Mouse (Mus musculus): ENCODE measurements at regions not wholly inside any gene's neighbourhood (a gene's known extent, or its start where the extent isn't known, plus 50 kb on each side); places are given as distances from the start of the nearest gene placed in this dataset.
A peak's percentile ranks its signal among the peaks of the same experiment; 100 is the strongest.

DNA sequence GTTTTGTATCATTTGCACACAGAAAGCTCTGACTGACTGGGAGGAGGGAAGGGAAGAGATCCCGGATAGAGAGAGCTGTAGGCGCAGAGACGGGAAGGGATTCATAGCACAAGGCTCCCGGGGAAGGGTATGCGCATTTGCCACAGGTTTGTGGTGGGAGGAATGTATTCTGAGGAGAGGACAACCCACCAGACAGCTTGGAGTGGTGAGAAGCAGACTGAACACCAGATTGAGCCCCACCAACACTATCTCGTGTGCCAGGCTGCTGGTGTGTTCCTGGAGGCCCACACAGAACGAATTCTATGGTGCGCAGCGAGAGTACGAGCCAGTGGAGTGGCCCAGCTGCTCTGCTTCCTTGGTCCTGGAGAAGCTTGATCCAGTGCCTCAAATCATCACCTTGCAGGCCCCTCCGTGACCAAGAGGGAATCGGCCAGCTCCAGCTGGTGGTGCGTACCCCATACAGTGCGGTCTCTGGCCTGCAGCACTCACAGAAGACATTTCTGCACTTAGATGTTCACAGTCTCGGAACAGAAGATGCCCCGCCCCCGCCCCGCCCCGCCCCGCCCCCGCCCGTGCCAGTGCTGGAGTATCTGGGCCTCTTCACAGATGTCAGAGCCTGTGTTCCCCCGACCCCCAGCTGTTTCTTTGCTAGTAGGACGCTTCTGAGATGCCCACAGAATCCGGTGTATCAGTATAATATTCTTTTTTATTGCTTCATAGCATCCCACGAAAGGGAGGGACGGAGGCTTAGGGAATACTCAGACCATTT, 92.8 kb upstream of the Tmem189 start:
- DNase-seq (ENCODE audit: low spot score) = no peak

DNA sequence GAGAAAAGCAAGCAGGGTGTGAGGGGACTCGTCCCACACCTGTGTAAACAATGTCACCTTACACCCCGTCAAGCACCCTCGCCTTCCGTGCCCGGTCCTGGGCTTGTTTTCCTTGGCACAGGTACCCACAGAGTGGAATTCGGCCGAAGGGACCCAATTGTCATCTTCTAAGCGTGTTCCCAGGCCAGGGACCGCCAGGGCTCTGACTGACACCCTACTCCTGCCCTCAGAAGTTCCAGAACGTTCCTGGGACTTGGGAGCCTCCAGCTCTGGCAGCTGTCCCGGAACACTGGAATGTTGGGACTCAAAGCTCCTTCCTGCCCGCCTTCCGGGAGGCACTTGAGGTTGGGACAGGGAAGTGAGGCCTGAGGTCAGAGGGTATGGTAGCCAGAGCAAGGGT, 91.9 kb upstream of the Tmem189 start:
- DNase-seq (ENCODE audit: low spot score) = no peak

DNA sequence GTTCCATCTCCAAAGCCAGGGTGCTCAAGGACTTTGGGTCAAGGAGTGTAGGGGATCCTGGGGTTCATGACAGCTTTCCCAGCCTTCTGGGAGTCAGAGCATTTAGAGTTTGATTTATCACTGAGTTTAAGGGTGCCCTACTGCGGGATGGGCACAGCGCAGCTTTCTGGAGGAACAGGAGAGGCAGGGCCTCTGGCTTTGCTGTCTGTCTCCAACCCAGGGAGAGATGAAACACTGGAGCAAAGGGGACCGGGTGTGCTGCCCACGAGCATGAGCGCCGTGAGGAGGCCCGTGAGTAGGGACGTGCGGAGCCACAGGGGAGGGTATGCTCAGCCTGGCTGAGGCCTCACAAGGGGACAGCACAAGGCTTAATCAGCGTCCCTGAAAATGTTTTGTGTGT, 89.1 kb upstream of the Tmem189 start:
- no peak for DNase-seq (ENCODE audit: low spot score)

DNA sequence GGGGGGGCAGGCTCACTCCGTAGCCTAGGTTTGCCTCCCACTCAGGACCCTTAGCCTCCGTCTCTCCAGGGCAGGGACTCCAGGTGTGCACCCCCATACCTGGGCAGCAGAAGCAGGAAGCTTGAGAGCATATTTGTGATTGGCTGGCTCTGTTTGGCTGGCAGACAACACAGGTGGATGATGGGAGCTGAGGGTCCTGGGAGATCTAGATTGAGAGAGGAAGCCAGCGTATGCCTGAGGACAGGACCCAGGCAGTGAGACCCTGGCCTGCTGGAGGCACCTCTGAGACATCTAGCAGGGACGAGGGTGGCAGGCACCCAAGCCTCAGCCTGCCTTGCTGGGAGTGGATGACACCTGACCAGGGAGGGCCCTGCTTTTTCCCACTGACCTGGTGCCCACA, 88.6 kb upstream of the Tmem189 start:
- DNase-seq (ENCODE audit: low spot score) = no peak

DNA sequence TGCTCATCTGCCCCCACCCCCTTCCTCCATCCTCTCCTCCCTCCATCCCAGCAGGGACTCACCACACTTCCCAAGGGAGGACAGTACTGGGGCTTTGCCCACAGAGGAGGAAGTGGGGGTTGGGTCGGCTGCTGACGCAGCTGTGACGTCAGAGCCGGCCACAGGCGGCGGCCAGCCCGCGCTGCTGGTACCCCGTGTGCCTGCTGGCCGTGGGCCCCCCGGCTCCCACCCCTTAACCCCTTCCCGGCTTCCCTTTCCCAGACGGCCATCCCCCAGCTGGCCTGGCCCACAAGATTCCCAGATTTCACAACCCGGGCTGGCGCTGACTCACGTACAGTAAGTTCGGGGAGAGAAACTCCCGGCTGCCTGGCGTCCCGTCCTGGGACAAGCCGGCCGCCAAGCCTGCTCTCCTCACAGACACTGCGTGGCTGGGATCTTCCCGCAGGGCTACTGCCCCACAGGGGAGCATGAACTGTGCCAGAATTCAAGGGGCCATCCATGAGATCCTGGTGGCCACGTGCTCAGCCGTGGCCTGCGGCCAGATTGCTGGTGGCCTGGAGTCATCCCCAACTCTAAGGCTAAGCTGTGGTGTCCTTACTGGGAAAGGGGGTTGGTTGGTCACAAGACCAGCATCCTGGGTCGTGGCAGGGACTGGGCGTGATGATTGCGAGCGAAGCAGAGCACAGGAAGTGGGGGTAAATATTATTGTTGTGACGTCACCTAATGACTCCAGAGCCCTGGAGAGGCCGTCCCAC, 87.9 kb upstream of the Tmem189 start:
- peak; percentile 88 for DNase-seq (ENCODE audit: low spot score)

DNA sequence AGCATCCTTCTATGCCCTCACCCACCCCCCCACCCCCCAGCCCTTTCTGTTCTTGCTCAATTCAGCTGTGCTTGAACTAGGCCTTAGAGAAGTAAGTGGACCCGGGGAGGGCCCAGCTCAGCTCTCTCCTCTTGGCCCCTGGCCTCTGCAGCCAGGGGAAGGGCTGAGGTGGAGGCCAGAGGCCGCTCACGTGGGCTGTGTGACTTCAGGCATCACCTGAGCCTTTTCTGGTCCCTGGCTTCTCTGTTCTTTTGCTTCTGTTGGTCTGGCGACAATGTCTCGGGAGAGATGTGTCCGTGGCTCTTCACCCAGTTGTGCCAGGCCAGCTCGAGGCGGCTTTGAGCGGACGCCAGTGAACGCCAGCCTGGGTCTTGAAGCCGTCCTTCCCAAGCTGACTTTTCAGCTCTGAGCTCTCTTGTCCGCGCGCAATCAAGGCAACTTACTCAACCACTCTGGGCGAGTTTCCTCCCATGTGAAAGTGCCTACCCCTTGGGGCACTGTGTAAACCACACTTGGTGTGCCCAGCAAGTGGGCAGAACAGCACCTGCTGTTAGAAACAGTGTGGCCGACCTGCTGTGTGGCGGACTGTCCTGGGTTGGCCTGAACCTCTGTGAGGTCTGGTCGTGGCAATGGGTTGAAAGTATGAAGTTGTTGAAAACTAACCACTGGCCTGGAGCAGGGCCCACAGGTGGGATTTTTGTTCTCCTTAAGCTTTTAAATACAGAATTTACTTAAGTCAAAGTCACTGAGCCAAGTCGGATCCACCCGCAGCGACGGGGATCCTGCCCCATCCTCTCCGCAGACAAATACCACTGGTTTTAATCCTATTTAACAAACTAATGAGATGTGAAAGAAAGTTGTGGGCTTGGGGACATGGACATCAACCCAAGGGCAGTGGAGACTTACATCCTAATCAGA, 86.9 kb upstream of the Tmem189 start:
- DNase-seq (ENCODE audit: low spot score) = peak; percentile 22

DNA sequence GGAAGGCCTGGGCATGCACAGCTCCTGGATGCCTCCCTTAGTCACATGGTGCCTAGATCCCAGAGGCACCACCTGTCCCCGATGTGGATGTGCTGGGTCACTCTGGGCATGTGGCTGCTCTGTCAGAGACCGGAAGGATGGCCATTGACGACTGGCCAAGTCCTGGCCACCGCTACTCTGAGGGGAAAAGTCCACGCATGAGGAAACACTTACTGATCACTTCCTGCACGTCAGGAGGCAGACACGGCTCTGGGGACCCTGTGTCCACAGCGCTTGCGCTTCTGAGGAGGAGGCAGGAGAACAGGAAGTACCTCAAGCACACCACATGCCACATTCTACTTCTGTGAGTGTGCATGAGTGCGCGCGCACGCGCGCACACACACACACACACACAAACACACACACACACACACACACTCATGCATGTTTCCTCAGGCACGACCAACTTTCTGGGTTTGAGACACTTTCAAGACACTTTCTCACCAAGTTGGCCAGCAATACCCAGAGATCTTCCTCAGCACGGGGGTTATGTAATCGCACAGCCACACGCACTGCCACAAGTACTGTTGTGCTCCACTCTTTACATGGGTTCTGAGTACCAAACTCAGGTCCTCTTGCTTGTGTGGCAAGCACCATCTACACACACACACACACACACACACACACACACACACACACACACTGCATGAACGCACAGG, 85.7 kb upstream of the Tmem189 start:
- no peak for DNase-seq (ENCODE audit: low spot score)

DNA sequence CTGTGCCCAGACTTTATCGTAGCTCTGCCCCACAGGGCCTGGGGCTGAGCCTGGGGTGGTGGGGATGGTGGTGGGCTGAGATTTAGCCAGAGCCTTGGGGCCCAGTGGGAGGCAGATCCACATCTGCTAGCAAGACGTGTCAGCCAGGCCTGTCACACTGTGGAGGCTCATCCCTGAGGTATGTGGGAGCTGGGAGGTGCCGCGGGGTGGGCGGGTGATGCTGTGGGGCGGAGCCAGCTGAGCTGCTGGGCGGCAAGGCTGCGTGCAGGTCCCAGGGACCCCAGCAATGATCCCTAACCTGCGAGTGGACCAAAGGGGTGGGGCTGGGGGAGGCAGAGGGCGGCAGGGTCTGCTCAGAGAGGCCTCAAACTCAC, 85.2 kb upstream of the Tmem189 start:
- peak; percentile 43 for DNase-seq (ENCODE audit: low spot score)

DNA sequence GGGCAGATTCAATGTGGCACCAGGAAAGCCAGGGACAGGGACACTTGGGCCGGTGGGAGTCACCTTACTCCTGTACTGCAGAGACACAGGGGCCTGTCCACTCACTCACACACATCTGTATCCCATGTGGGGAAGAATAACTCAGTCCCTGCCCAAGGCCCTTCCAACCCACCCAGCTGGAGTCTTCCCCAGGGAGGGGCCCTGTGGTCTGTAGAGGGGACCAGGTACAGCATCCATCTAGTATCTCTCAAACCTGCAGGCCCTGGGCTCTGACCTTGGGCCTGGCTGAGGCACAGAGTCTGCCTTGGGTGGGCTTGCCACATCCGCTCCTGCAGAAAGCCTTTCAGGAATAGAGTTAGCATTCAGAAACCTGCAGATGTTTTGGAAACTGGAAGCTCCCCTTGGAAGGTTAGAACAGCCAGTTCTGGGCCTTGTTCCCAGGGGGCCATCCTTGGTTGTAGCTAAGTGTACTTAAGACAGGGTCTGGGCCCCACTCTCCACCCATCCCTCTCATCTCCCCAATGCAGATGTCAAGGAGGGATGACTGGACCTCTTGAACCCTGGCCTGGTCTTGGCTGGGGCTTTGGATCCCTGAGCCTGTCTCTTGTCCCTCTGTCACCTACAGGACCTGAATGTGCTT, 84.7 kb upstream of the Tmem189 start:
- no peak for DNase-seq (ENCODE audit: low spot score)

DNA sequence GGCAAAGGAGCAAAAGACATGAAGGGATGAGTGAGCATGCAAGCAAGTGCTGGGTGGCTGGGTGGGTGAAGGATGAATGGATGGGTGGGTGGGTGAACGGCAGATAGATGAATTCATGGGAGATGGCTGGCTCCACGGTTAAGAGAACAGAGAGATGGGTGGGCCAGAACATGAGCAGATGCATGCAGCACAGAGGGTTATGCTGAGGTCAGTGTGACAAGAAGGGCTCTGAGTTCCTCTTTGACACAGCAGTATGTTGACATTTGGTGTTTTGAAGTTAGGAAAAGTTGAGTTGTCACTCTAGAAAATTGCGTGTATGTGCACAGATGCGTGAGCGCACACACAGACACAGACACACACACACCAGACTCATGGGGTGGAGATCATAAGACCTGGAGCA, 83.2 kb upstream of the Tmem189 start:
- DNase-seq (ENCODE audit: low spot score) = no peak

DNA sequence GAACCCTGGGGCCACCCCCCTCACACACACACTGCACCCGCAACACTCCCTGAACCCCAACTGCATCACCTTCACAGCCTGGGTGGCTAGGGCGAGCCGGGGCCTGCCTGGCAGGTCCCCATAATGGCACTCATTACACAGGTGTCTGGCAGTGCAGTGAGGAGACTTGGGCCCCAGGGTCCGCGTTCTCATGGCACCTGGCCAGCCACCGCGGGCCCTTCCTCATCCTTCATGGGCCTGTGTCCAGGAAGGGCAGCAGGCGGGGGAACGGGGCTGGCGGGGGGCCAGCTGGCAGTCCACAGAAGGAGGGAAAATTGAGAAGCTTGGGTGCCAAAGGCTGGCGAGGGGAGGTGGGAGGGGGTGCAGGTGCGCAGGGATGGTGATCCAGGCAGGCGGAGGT, 78.3 kb upstream of the Tmem189 start:
- DNase-seq (ENCODE audit: low spot score) = peak; percentile 60

DNA sequence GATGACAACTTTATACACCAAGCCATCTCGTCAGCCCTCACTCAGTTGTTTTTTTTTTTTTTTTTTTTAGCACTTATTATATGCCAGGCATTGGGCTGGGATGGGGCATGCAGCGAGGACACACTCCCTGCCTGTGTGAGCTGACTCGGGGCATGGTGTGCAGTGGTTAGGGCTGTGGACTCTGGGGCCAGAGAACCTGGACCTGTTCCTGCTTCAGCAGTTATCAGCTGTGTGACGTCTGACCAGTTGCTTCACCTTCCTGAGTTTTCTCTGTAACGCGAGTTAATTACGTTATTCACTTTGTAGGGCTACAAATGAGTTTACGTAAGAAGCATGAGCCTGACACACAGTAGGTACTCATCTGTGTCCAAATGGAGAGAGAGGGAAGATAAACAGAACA, 77.7 kb upstream of the Tmem189 start:
- DNase-seq (ENCODE audit: low spot score) = no peak

DNA sequence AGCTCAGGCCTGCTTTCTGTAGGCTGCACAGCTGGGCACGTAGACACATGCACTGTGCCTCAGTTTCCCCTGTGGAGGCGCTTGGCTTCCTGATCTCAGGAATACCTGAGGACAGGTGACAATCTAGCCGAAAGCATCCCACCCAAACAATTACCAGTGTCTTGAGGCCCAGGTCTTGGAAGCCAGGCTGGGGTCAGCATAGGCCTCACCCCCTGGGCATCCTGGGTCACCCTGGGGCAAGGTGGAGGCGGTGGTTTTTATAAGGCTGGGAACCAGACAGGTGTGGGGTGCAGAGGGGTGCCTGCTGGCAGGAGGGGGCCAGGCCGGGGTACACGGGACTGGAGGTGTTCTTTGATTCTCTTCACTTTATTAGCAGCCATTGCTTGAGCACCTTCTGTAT, 76.2 kb upstream of the Tmem189 start:
- no peak for DNase-seq (ENCODE audit: low spot score)

DNA sequence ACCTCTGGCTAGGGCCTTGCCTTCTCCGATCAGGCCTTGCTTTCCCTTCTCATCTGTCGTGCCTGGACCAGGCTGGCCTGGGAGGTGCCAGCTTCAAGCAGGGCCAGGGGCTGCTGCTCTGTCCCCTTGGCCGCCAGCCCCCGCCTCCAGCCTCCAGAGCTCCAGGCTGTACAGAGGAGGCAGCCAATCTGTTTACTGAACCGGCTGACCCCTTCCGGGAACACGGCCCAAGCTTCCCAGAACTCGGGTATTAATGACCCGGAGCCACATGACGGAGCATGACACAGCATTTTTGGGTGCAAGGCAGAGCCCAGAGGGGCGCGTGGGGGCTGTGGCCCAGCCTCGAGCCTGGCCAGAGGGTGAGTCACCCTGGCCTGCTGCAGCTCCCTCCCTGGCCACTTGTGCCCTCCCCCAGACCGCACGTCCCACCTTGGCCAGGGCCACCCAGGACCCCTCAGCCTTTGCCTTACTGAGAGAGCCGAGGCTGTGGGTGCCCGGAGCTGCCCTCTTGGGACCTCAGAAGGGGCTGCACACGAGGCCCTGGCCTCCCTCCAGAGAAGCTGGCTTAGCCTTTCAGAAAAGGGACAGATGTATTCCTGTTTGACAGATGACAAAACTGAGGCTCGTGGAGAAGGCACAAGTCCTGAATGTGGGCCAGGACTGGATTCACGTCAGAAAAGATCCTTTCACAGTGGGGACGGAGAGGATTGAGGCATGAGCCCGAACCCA, 75.6 kb upstream of the Tmem189 start:
- peak; percentile 89 for DNase-seq (ENCODE audit: low spot score)

DNA sequence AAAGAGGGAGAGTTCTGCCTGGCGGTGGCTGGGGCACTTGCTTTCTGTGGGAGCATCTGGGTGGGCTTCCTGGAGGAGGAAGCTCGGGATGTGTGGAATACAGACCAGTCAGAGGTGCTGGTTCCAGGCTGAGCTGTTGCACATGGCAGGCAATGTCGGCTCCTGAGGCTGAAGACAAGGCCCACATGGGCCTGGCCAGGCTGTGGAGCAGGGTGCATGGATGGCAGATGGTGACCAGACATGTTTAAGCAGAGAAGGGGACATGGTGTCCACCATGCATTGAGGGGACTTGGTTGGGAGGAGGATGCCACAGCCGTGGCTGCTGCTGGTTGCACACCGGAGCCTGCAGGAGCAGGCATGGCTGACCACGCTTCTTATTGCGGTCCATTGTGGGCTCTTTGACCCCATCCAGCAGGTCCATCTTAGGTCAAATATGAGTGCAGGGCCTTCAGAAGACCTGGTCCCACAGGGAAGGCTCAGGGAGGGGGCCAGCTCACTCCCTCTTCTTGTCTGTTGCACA, 74.3 kb upstream of the Tmem189 start:
- DNase-seq (ENCODE audit: low spot score) = no peak

DNA sequence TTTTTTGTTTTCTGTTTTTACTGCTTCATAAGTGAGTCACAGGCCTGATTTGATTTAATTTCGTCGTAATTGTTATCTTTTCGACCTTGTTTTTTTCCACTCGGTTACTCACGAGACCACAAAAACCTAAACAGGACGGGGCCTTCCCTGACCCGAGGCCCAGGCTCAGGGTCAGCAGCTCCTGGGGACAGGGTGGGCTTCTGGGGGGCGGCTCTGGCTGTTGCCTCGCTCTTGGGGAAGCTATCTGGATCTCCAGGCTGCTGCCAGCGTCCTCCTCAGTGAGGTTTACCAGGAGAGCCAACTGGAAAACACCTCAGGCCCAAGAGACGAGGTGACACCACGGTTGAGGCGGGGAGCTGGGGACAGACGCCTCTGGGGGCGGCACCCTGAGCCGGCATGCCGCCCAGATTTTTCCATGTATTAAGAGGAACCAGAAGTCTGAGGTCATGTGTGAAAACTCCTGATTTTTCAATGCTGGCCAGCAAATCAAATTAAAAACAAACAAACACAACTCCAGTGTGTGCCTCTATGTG, 71.8 kb upstream of the Tmem189 start:
- peak; percentile 86 for DNase-seq (ENCODE audit: low spot score)

DNA sequence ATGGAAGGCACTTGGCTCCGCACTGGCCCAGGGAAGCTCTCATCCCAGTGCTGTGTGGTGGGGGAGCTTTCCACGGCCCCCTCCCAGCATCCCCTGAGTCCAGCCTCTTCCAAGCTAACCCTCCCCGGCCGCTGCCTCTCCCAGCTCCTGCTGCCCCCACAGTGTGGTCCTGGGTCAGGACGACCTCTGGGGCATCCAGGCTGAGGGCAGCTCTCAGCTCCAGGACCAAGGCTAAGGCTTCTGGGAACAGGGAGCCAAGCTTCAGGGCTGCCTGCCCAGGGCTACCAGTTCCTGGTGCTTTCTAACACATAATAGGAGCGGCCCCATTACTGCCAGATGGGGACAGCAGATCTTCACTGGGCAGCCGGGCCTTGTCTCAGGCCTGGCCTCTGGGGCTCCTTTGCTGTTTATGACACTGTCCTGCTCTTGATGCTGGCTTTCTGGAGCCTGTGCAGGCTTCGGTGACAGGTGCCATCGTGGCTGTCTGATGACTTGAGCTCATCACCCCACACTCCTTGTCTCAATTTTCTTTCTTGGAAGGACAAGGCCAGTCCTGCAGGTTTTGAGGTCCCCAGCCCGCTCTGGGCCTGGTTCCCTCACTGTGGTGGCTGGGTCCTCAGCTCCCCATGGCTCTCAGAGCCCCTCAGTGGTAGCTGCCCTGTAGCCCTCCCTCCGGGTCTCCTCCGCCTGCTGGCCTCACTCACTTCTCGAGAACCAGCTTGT, 71.2 kb upstream of the Tmem189 start:
- DNase-seq (ENCODE audit: low spot score) = peak; percentile 82

DNA sequence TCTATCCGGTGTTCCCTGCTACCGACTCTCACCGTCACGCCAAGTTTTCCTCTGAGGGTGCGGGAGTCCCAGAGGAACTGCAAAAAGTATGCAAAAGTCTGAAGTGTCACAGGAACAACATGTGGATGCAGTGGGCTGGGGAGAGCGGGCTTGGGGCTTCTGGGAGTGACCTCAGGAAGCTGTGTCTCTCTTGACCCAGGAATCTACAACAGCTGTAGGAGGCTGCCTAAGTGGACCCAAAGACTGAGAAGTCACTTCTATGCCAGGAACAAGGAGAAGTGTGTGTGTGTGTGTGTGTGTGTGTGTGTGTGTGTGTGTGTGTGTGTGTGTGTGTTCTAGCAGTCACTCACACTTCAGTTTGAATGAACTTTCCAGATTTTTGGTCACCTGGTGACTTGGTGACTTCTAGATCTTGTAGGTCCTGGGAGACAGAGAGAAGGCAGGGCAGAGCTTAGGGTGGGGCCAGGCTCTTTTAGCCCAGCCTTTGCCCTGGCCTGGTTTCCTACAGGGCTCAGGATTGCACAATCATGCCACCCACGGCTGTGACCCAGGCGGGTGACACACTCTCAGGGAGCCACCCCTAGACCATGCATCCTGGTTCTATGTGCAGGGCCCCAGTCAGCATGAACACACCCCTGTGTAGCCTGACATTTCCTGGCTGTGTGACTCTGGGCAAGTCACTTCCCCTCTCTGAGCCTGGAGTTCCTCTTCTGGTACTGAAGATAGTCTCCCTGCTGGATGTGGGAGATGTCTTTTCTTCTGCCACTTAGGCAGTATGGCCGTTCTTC, 70.2 kb upstream of the Tmem189 start:
- DNase-seq (ENCODE audit: low spot score) = no peak

Data from MN1 (cell line).